Mouse (Mus musculus) G1E-ER4 (cell line): Measurements from ENCODE around the gene Cdc123. TPM values are rescaled to one million over a fixed set of nuclear protein-coding genes. Genes with fewer than 3 reads are reported as not detected.

Source experiments
- GATA1 ChIP-seq: IDR thresholded peaks from one replicate; pipeline ENCODE4 v1.8.0; 2012; ENCODE audit warnings: low read length, inconsistent platforms
- polyA plus RNA-seq: library from polyadenylated mRNA; stranded (reverse); fragments of >175 nt; gene quantifications from 2 replicates; pipeline ENCODE4 v1.2.3, GENCODE M21; 2012

The Cdc123 gene
- 120 and 169 TPM in 2 replicates for polyA plus RNA-seq

DNA sequence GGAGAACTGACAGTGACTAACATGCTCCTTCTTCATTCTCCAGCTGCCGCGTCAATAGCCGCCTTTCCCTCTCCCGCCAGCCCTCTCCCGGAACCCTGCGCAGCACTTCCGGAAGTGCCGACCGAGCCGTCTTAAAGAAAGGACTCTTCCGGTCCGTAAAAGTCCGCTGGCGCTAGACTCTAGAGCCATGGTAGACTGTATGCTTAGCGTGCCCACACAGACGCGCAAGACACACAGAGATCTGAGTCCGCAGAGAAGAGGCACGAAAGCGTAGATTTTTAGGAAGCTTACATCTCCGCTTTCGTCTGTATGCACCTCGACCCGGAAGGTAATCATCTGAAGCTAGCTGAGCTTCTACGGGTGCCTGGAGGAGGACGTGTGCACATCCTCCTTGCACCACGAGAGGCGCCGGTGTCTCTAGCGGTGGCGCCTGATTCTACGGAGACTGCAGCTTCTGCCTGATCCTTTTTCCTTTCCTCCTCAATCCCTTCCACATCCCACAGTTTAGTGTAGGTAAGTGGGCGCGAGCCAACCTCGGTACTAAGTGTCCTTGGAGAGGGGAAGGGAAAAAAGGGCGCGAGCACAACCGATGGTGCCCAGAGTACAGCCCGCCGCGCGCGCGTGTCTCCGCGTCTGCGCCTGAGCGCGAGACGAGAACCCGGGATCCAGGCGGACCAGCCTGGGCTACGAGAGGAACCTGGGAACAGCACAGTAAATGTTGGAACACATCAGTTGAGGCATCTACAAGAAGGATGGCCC is at the start of gene Cdc123, which contains the start of gene Nudt5:
Gene Cdc123 (minus strand): TSS at position 292 of the 759 bp plus-strand sequence.
Gene Nudt5 (plus strand): TSS at position 147 of the 759 bp plus-strand sequence.
- no peak for TF ChIP-seq GATA1

DNA sequence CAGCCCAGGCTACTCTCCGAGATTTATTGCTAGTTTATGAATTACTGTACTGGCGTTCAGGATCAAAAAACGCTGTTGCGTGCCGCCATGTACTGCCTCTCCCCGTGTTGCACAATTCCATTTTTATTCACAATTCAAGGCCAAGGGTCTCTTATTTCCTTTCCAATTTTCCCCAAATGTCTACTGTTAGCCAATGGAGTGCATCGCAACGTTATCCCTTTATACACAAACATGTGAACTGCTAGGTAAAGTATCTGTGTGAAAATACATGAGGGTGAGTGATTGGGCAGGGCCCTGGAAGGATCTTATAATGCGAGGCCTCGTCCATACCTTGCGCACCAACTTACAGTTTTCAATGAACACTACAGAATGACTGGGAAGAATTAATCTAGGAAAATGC is 49.3 kb upstream of the Cdc123 start:
- TF ChIP-seq GATA1: no peak

DNA sequence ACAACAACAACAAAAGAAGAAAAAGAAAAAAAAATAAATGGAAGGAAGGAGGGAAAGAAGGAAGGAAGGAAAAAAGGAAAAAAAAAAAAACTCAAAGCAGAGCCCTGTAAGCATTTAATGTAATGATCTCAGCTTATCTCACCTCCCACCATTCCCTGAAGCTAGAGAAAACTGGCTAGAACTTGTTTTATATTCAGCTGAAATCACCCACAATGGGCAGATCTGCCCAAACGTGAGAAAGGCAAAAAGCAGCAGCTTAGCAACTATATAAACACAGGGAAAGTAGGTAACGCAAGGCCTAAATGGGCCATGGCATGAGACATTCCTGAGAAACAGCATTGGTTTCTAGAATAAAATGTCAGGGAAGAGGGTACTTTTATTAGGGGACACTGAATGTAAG is 44.4 kb upstream of the Cdc123 start:
- TF ChIP-seq GATA1: no peak

DNA sequence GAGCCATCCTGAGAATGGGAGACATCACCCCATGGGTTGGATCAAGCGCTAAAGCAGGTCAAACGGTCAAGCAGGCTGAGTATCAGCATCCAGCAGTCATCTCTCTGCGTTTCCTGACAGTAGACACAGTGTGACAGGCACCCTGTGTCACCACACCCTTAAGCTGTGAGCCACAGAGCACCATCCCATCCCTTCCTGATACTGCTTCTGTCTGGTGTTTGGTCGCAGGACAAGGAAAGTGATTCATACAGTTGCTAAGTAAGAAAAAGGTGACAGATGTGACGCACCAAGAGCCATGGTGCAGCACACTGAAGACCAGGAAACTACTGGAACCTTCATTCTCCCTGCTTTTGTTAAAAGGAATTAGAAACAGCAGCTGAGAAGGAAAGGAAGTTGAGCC is 43.9 kb upstream of the Cdc123 start:
- no peak for TF ChIP-seq GATA1

DNA sequence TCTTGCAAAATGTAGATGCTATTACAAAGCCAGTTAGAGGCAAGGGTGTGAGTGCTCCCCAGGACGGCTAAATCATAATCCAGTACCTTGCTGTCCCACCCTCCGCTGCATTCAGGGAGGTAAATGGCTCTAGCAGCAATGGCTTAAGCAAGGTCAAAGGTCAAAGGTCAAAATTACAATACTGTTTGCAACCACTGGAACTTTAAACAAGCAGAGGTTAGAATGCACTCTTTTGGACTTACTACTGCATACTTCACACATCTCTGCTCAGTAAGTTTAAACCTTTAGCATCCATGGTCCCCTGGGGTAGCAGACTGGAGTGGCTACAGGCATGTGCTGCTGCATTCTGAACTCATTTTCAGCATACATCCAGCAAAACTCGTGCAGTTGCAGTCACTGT is 32.5 kb upstream of the Cdc123 start:
- TF ChIP-seq GATA1: no peak

DNA sequence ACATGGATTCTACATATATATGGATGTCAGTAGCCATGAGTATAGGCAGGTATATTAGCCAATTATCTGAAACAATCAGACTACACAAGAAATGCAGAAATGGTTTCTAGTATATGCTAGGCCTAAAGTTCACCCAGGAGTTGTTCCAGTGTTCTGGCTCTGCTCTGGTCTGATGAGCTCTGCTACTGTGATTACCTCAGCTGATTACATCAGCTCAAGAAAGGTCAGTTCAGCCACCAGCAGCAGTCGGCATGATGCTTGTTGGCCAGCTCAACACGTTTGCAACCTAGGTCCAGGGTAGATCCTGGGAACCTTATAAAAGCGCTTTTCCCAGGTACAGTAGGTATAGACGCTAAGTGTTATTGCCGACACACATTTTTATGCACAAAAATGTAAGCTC is 24.8 kb upstream of the Cdc123 start:
- no peak for TF ChIP-seq GATA1

DNA sequence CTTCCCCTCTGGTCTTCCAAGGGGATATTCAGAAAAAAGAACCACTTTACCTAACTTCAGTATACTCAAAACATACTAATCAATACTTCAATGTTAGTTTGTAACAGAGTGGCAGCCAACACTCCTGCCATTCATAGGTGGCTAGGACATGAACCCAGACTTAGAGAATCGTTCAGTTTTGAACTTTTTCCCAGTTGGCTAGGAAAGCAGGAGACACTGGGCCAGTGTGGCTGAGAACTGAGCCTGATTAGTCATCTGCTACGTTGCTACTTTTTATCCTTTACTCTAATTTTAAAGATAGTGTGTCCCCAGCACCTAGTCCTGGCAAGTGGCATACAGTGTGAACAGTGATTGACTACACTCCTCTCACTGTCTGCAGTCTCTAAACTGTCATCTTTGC is 22.7 kb upstream of the Cdc123 start:
- no peak for TF ChIP-seq GATA1

DNA sequence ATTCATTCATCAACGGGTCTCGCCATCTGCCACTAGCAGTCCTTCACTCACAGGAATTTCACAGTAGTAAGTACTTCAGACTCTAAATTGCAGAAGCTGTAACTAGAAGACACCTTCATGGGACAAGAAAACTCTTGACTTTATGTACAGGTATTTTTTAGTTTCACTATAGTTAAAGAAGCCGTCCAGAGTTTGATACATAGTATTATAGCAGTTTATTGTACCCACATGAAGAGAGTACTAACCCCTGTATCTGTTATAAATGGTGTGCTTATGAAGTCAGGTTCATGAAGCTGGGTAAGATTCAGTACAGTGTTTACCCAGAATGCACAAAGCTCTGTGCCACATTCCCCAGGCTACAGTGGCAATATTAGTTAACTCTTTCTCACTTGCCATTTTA is 17.9 kb upstream of the Cdc123 start, which contains the start of gene Gm13199:
Gene Gm13199 (minus strand): TSS at position 101 of the 400 bp plus-strand sequence.
- TF ChIP-seq GATA1: no peak

DNA sequence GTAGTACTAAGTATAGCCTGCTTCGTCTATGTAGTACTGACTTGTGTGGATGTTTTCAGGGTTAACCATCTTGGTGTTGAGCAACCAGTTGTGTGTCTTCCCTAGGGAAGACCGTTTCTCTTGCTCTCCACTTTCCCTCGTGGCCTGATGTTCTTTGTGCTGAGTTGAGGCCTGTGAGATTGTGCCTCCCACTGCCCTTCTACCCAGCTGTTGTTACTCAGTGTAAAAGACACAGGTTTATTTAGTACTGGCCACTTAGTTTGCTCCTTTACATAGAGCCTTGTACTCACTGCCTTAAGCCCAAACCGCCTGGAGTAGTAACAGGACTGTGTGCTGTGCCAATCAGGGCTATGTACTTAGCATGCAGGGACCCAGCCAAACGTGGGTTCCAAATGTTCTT is 6.9 kb upstream of the Cdc123 start:
- no peak for TF ChIP-seq GATA1

DNA sequence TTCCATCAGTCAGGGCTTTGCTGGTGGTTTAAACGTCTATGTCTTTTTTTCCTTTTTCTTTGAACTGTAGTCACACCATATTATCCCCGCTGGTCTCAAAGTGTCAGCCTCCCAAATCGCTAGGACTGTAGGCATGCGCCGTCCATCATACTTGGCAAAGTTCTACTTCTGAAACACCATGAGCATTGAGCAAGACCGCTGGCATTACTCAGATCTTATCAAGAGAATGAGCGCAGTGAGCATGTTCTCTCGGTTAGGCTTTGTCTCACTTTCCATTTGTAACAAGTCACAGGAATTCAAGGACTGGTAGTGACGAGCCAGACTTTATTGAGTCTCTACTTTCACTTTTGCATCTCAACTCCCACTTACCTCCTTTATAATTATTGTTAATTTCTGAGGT is 6.2 kb upstream of the Cdc123 start:
- no peak for TF ChIP-seq GATA1

DNA sequence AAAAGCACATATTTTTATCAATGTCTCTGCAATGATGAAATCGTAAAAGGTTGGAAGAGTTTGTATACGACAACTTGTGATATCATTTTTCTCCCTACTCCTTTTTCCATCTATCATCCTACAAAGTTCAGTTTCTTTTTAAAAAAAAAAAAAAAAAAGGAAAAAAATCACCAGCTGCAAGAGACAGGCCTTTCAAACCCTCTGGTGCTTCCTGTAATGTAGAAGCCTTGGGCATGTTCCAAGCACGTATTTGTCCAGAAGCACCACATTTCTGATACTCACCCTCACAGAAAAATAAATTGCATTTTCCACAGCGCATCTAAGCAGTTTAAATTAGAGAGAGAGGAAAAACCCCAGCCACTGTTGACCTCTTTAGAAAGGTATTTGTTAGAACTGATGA is 862 bp upstream of the Cdc123 start:
- no peak for TF ChIP-seq GATA1

DNA sequence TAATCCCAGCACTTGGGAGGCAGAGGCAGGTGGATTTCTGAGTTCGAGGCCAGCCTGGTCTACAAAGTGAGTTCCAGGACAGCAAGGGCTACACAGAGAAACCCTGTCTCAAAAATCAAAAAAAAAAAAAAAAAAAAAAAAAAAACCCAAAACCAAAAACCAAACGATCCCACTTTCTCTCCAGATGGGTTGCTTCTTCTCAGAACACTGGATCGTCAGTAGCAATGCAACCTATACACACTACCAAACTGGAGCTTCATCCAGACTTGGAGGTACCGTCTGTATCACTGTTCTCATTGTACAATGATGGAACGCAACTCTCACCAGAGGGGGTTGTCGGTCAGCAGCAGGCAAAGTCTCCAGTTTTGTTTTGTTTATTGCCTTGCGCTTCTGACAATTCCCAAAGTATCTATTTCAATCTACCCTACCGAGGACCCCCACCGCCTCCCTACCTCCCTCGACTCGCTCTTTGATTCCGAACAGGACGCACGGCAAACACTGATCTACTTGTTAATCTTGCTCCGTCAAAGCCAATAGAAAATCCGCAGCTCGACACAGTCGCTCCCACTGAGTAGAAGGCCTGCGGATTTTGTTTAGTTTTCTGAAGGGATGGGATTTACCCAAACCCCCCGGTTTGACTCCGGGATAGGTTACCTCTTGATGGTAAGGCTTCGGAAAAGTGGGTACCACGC is 637 bp downstream of the Cdc123 start:
- TF ChIP-seq GATA1: no peak

DNA sequence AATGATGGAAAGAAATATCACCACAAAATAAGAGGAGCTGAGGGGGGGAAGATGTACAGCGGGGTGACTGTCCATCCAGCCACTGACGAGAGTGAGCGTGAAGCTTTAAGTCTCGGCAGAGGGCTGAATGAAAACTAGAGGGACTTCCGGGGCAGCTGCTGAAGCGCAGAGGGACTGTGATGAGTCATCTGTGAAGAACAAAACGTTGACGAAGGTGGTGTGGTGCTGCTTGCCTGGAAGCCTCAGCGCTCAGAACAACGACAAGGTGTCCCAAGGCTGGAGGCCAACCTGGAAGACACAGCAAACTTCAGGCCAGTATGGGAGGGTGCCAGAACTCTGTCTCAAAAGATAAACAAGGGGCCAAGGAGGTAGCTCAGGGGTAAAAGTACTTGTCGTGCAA is 4.1 kb downstream of the Cdc123 start:
- TF ChIP-seq GATA1: no peak

DNA sequence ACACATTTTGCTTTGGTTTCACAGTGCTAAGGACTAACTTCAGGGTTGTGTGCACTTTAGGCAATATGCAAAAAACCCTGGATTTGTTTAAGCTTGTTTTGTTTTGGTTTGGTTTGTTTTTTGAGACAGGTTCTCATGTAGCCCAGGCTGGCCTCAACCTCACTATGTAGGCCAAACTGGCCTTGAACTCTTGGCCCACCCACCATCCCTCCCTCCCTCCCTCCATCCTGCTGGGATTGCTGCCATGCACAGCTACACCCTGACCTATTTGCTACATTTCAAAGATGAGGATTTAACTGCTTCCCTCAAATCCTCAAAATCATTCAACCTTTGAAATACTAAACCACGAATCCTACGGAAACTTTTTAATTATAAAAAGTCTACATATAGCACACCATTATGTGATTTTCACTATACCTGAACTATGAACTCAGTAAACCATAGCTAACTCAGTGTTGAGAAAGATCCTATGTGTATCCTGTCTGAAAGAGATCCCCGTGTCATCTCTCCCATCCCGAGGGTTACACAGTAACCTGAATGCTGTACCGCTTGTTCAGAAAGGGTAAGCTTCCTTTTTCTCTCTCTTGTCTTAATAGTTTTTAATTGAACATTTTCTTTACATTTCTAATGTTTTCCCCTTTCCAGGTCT is 19.6 kb downstream of the Cdc123 start:
- TF ChIP-seq GATA1: no peak

DNA sequence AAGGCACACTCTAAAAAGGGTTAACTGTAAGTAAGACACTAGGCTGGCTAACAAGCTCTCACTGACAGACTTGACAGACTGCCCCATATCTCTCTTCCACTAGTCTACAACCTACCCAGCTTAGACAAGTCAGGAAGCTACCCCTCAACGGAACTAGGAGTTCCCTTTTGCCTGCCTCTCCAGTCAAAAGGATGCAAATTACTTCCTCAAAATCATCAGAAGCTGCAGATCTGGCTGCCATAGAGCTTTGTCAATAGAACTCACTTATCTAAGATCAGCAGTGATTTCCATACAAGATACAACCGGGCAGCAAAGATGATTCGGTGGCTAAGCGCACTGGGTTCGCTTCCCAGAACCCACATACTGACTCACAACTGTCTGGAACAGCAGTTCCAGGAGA is 20.3 kb downstream of the Cdc123 start:
- TF ChIP-seq GATA1: no peak

DNA sequence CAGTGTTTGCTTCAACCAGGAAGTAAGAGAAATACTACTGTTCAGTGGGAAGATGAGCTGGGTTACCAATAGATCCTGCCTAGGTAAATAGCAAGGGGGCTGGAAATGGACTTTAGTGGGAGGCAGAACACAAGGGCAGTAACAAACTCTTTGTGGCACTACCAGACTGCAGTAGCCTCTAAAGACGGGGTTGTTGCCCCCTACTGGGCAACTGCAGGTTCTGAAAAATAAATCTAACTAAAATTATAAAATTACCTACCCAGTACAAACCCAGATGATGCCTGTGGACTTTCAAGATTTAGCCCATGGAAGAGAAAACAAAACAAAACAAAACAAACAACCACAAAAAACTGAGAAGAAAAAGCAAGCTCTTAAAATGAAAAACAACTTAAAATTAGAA is 20.8 kb downstream of the Cdc123 start:
- no peak for TF ChIP-seq GATA1
